In genomic region chr4:103179581-103179980, GRCm38 (mm10) we compare ENCODE assay signal across 13 mouse cellular contexts. TPM values are rescaled to one million over a fixed set of nuclear protein-coding genes. Genes with fewer than 3 reads are reported as not detected.
DNase-seq lines count a peak whose midpoint lies in the region; ATAC-seq and TF ChIP-seq lines count a peak whose summit lies in the region.
"Had no signal": no experiment of that assay in that cellular context is flagged by ENCODE, and none has a peak within 500 bp of the region (broad histone marks: within the 10 kb centered on the region; RNA-seq: fewer than 3 reads in every experiment).

No protein-coding gene starts in this region.

- no peak overlapping the region for H3K4me2 ChIP-seq in heart, embryonic 12.5 days
- no peak overlapping the region for H3K4me2 ChIP-seq in midbrain, postnatal 0 days (ENCODE audit: low read depth, low read length, poor library complexity, severe bottlenecking)
- no peak overlapping the region for H3K4me2 ChIP-seq in midbrain, embryonic 14.5 days (ENCODE audit: low read length)
- H3K4me2 ChIP-seq in stomach, postnatal 0 days (replicated peaks; ENCODE audit: low read depth), result no peak overlapping the region
- H3K4me2 ChIP-seq: hindbrain, embryonic 12.5 days; kidney, embryonic 15.5 days; limb, embryonic 13.5 days had no signal

- H3K36me3 ChIP-seq in heart, embryonic 12.5 days, result peaks cover 17% of the 10 kb centered on the region
- H3K36me3 ChIP-seq in midbrain, postnatal 0 days (ENCODE audit: insufficient read depth, low read length), result peaks cover 13% of the 10 kb centered on the region; the same call in 1 of the 2 replicates
- H3K36me3 ChIP-seq in midbrain, embryonic 14.5 days (ENCODE audit: control insufficient read depth, insufficient read depth, low read length), result peaks cover 8% of the 10 kb centered on the region; the same call in 1 of the 2 replicates
- H3K36me3 ChIP-seq in stomach, postnatal 0 days (ENCODE audit: control insufficient read depth, insufficient read depth, low read length), result peaks cover 12% of the 10 kb centered on the region

- peak in 1 of 2 experiments; percentile 42 for DNase-seq in cerebellum, adult 2 months
- DNase-seq in heart, adult 8-10 months (ENCODE audit: low spot score), result no peak
- DNase-seq in midbrain, postnatal 0 days (ENCODE audit: low spot score), result peak; percentile 27
- no peak for DNase-seq in midbrain, embryonic 14.5 days
- DNase-seq in stomach, postnatal 0 days (ENCODE audit: low spot score), result no peak
- DNase-seq in urinary bladder, postnatal 10 days (ENCODE audit: low spot score), result no peak
- DNase-seq: adrenal gland, adult 8-10 months; lung, adult 18-20 months had no signal

- 59% methylated on average over 3 of the region's 3 CpGs for WGBS in cerebellum, adult 2 months
- WGBS in heart, embryonic 12.5 days, result 45% methylated on average over 3 of the region's 3 CpGs
- 79% methylated on average over 3 of the region's 3 CpGs for WGBS in midbrain, postnatal 0 days
- 71% methylated on average over 3 of the region's 3 CpGs for WGBS in midbrain, embryonic 14.5 days
- WGBS in stomach, postnatal 0 days, result 54% methylated on average over 3 of the region's 3 CpGs

- peaks cover 5% of the 10 kb centered on the region; the same call in 1 of the 2 replicates for H3K4me1 ChIP-seq in cerebellum, adult 2 months (ENCODE audit: control insufficient read depth, insufficient read depth, low read length)
- peaks cover 42% of the 10 kb centered on the region for H3K4me1 ChIP-seq in heart, embryonic 12.5 days (replicated peaks)
- no peaks in the 10 kb centered on the region for H3K4me1 ChIP-seq in midbrain, postnatal 0 days (ENCODE audit: insufficient read depth, low read length)
- H3K4me1 ChIP-seq in midbrain, embryonic 14.5 days (ENCODE audit: control insufficient read depth, insufficient read depth, low read length), result no peaks in the 10 kb centered on the region
- 0 out of 2 replicates have a peak, but pooled peaks cover 5% of the 10 kb centered on the region for H3K4me1 ChIP-seq in stomach, postnatal 0 days (replicated peaks; ENCODE audit: control insufficient read depth, insufficient read depth)

- no peak for TF ChIP-seq POLR2A in cerebellum, adult 2 months (IDR thresholded peaks at IDR 0.05; ENCODE audit: borderline replicate concordance, insufficient read depth, low read length)

- H3K27me3 ChIP-seq in cerebellum, adult 2 months (ENCODE audit: control insufficient read depth, insufficient read depth, low read length), result no peaks in the 10 kb centered on the region
- no peaks in the 10 kb centered on the region for H3K27me3 ChIP-seq in heart, embryonic 12.5 days (replicated peaks)
- H3K27me3 ChIP-seq in midbrain, postnatal 0 days (ENCODE audit: insufficient read depth, low read length), result no peaks in the 10 kb centered on the region
- H3K27me3 ChIP-seq in midbrain, embryonic 14.5 days (ENCODE audit: control insufficient read depth, insufficient read depth, low read length), result no peaks in the 10 kb centered on the region
- H3K27me3 ChIP-seq in stomach, postnatal 0 days (ENCODE audit: control insufficient read depth, insufficient read depth, low read length), result no peaks in the 10 kb centered on the region
- H3K27me3 ChIP-seq: hindbrain, embryonic 12.5 days; kidney, embryonic 15.5 days; limb, embryonic 13.5 days had no signal

- no peak for TF ChIP-seq EP300 in stomach, postnatal 0 days (optimal IDR thresholded peaks at IDR 0.05)

- H3K4me3 ChIP-seq in cerebellum, adult 2 months (replicated peaks; ENCODE audit: insufficient read depth, low read depth, low read length), result no peak overlapping the region
- no peak overlapping the region for H3K4me3 ChIP-seq in heart, embryonic 12.5 days
- no peak overlapping the region for H3K4me3 ChIP-seq in midbrain, postnatal 0 days (ENCODE audit: low read depth, low read length)
- no peak overlapping the region for H3K4me3 ChIP-seq in midbrain, embryonic 14.5 days (replicated peaks; ENCODE audit: low read depth, low read length)
- no peak overlapping the region for H3K4me3 ChIP-seq in stomach, postnatal 0 days (ENCODE audit: low read depth, low read length)
- H3K4me3 ChIP-seq: hindbrain, embryonic 12.5 days; kidney, embryonic 15.5 days; limb, embryonic 13.5 days had no signal

- no peak for ATAC-seq in cerebellum, adult (ENCODE audit: insufficient number of reproducible peaks, low FRiP score, low TSS enrichment)
- no peak for ATAC-seq in heart, embryonic 12.5 days (ENCODE audit: insufficient number of reproducible peaks, low FRiP score)
- ATAC-seq in midbrain, postnatal 0 days (ENCODE audit: low FRiP score), result no peak
- no peak for ATAC-seq in midbrain, embryonic 14.5 days (ENCODE audit: low FRiP score, low TSS enrichment)
- peak; percentile 38; the same call in 1 of the 2 replicates for ATAC-seq in stomach, postnatal 0 days (ENCODE audit: low FRiP score, low TSS enrichment)

- H3K9ac ChIP-seq in heart, embryonic 12.5 days, result no peak overlapping the region
- no peak overlapping the region for H3K9ac ChIP-seq in midbrain, postnatal 0 days (replicated peaks; ENCODE audit: low read length, poor library complexity, severe bottlenecking)
- no peak overlapping the region for H3K9ac ChIP-seq in midbrain, embryonic 14.5 days (replicated peaks; ENCODE audit: low read length)
- H3K9ac ChIP-seq in stomach, postnatal 0 days (ENCODE audit: low read length), result no peak overlapping the region
- H3K9ac ChIP-seq: hindbrain, embryonic 12.5 days; kidney, embryonic 15.5 days; limb, embryonic 13.5 days had no signal

- no peaks in the 10 kb centered on the region for H3K9me3 ChIP-seq in heart, embryonic 12.5 days (replicated peaks)
- H3K9me3 ChIP-seq in midbrain, postnatal 0 days (ENCODE audit: low read length), result no peaks in the 10 kb centered on the region
- H3K9me3 ChIP-seq in midbrain, embryonic 14.5 days (ENCODE audit: control insufficient read depth, low read length), result no peaks in the 10 kb centered on the region
- H3K9me3 ChIP-seq in stomach, postnatal 0 days (ENCODE audit: control insufficient read depth, low read length), result no peaks in the 10 kb centered on the region
- H3K9me3 ChIP-seq: hindbrain, embryonic 12.5 days; kidney, embryonic 15.5 days; limb, embryonic 13.5 days had no signal

- H3K27ac ChIP-seq in cerebellum, adult 2 months (ENCODE audit: insufficient read depth, low read length), result 0 out of 2 replicates have a peak overlapping the region, but pooled peaks have one; percentile 5
- H3K27ac ChIP-seq in heart, embryonic 12.5 days (ENCODE audit: poor library complexity, severe bottlenecking), result peak overlapping the region; percentile 19; the same call in 1 of the 2 replicates
- H3K27ac ChIP-seq in midbrain, postnatal 0 days (ENCODE audit: low read depth, low read length), result no peak overlapping the region
- no peak overlapping the region for H3K27ac ChIP-seq in midbrain, embryonic 14.5 days (replicated peaks; ENCODE audit: low read depth, low read length)
- peak overlapping the region; percentile 70 for H3K27ac ChIP-seq in stomach, postnatal 0 days (replicated peaks)
- H3K27ac ChIP-seq: hindbrain, embryonic 12.5 days had no signal

- TF ChIP-seq CTCF in cerebellum, adult 2 months (IDR thresholded peaks at IDR 0.05; ENCODE audit: borderline replicate concordance, insufficient read depth, low read depth, low read length), result no peak
- TF ChIP-seq CTCF in midbrain, postnatal 0 days (IDR thresholded peaks at IDR 0.05), result no peak
- no peak for TF ChIP-seq CTCF in stomach, postnatal 0 days (IDR thresholded peaks at IDR 0.05; ENCODE audit: low read depth)

RNA-seq across cellular contexts. Expression of gene Slc35d1, which starts 35.4 kb away (rescaled TPM):
- 8.7 and 9.4 TPM in 2 replicates for polyA plus RNA-seq in cerebellum, adult 2 months (2012; rRNA removed)
- 9.2 and 10.8 TPM in 2 replicates for polyA plus RNA-seq in heart, embryonic 12.5 days (2016; fragmentation: Nextera tagmentation; extraction: Ambion mirVana)
- 1 to 10 TPM; 6.6 to 9.8 (median 8.6) TPM for total RNA-seq in heart, adult 8-10 months (2022)
- 2.7 and 4.3 TPM in 2 replicates for total RNA-seq in midbrain, postnatal 0 days (2014; rRNA removed)
- polyA plus RNA-seq in midbrain, postnatal 0 days (2015; fragmentation: Nextera tagmentation; extraction: Ambion mirVana), result 4.7 and 5.0 TPM in 2 replicates
- 4.3 and 6.1 TPM in 2 replicates for polyA plus RNA-seq in midbrain, embryonic 14.5 days (2014; fragmentation: Nextera tagmentation; extraction: Ambion mirVana)
- 5.8 and 7.6 TPM in 2 replicates for polyA plus RNA-seq in stomach, postnatal 0 days (2015; fragmentation: Nextera tagmentation; extraction: Ambion mirVana)

Comparison
In these comparisons a context has a peak if more than half of its experiments do, and no peak if none do; other contexts are left out.
1. H3K27ac ChIP-seq: peak in cerebellum, adult 2 months (single experiment), heart, embryonic 12.5 days (single experiment) and stomach, postnatal 0 days (single experiment); none in midbrain, postnatal 0 days (single experiment) and midbrain, embryonic 14.5 days (single experiment).